Mouse (Mus musculus): Measurements from ENCODE around the gene Negr1.

Gene Negr1

DNA sequence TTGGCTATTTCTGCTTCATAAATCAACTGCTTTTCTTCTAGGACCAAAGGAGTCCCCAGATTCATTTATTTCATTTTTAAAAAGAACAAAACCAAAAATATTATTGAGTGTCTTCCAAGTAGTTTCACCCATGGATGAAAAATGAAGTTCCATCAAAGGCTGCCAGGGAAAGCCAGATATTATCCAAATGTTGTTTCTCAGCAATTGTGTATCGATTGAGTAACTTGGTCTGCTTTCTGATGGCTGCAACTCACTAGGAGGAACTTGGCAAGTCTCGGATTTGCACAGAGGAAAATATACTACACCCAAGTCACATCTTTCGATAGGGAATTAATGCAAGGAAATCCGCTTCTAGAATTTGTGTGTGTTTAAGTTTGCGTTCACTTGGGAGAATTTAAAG is 363.5 kb downstream of the Negr1 start:
- no peak for DNase-seq

DNA sequence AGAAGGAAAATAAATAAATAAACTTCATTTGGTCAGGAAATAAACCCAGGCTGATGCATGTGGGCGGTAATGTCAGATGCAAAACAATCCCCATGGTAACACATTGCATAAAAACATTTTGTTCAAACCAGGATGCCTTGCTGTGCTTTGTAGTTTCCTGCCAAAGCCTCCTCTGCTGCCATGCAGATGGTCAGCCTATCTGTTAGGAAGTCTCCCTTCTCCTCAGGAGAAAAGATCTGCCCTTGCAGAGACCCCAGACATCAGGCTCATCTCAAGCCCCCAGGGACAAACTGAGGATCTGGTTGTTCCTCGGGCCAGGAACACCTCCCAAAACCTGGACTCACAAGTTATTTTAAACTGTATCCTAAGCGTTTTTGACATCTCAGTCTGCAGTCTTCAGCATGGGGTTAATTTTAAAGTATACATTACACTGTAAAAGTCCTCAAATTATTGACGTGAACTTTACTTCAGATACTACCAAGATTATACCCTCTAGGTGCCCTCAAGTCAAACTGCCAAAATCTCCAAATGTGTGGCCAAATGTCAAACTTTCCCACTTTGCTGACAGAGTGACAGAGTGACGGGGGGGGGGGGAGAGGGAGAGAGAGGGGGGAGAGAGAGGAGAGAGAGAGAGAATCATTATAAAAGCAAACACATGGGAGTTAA is 366.9 kb downstream of the Negr1 start:
- DNase-seq: no peak

DNA sequence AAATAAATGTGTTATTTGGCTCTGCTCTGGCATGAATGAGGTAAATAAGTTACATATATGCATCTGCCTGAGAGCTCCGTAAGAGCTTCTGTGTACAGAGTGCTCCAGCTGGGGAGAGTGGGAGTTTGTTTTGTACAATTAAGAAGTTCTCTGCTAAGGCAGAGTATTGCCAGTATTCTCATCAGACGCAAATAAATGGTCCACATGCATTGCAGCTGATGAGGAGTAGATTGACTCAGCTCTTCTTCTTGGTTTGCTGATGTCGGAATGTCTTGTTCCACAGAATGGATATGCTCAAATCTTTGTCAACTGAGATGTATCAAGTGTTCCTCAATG is 367.4 kb downstream of the Negr1 start:
- no peak for DNase-seq

DNA sequence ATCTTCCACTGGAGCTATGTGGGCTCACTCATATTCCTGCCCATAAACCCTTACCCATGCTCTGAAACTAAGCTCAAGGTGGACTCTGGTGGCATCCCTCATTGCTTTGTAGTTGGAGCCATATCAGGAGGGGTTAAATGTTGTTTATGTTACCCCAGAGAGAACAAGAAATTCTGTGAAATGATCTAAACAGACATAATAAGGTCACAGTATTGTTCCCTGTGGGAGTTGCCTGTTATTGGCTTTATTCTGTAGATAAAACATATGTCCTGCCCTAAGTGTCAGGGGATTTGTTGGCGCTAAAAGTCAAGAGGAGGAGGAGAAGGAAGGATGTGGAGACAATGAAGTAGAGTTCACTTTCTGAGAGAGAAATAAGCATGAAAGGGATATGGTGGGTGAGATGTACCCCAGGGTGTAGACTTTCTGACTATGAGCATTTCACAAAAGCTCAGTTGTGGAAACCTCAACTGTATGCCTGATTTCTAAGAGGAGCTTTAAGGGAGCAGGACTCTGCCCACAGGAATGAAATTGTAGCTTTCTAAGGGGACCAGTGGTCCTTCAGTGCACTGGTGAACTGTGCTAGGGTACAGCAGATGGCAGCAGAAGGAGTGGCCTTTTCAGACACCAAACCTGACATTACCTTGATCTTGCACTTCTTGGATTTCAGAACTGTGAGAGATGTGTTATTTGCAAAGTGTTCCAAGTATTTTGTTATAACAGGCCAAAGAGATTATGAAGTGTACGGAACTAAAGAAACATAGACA is 368.3 kb downstream of the Negr1 start:
- DNase-seq: no peak

DNA sequence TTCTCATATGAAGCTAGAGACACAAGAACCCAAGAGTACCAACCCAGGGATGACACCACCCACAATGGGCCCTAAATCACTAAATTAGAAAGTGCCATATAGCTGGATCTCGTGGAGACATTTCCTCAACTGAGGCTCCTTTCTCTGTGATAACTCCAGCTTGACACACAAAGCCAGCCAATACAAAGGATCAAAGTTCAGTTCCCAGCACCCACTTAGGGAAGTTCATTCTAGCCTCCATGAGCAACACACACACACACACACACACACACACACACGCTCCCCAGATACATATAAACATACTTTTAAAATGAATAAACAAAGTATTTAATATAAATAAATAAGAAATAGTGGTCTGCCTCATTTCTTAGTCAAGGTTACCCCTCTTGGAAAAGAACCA is 369.4 kb downstream of the Negr1 start:
- no peak for DNase-seq

DNA sequence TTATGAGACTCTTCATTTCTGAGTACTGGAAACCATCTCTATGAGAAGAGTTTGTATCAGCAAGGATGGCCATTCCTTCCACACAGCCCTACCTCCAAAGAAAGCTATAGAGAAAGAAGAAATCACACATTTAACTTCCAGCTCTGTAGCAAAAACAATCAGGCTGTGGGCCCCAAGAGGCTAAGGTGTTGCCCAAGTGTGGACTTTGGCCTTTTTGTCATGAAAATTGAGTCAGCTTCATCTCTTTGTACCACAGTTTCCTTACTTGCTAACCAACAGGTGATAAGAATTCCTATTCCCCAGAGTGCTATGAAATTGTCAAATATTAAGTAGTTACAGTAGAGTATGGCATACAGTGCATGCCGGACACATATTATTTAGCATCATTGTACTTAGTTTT is 369.9 kb downstream of the Negr1 start:
- no peak for DNase-seq

DNA sequence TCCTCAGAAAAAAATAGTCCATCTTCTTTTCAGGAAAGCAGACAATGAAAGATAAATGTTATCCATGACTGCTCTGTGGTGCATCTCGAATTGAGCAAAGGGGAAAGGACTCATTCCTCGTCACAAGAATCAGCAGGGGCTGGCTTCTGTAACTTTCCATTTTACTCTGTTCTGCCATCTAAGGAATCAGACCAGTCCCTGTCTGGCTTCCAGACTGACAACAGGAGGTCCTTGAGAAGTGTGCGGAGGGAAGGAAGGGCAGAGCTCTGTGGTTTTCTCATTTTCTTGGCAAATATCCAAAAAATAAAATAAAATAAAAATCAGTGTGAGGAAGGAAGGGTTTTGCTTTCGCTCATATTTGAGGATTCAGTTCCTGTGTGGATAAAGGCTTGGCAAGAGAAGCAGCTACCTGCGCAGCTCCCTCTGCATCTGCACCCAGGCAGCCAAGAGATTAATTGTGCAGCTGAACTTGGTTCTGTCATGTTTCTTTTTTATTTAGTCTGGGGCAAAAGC is 373.2 kb downstream of the Negr1 start:
- DNase-seq: no peak

DNA sequence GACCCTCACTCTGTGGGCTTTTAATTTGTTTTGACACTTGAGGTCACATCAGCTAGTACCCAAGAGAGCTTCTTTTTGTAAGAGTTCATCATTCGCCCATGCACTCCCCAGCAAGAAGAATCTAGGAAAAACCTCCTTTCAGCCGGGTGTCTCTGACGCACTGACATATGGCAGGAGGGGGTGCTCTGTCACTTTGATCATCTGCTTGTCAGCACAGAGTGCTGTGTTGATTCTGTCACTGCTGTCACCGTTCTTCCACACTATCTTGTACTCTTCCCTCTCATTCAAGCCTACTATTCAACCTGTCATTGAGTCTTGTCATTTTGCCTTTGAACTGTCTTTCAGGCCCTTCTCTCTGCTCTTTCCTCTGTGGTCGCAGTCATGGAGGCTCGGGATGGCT is 385.8 kb downstream of the Negr1 start:
- no peak for DNase-seq

DNA sequence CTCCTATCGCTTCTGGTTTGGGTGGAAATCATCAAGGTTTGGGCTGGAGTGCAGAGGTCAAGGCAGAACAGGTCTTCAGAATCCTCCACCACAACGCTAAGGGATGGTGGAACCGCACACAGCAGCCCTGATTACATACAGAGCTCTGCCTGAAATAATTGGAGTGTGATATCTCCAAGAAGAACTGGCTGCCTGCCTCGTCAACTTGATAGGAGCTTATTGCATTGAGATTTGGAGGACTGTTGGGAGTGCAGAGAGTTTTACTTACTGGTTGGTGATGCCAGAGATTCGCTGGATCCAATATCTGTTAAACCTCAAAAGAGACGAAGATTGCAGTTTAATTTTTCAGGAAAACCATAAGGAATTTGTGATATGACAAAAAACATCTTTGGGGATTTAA is 391.4 kb downstream of the Negr1 start:
- no peak for DNase-seq

DNA sequence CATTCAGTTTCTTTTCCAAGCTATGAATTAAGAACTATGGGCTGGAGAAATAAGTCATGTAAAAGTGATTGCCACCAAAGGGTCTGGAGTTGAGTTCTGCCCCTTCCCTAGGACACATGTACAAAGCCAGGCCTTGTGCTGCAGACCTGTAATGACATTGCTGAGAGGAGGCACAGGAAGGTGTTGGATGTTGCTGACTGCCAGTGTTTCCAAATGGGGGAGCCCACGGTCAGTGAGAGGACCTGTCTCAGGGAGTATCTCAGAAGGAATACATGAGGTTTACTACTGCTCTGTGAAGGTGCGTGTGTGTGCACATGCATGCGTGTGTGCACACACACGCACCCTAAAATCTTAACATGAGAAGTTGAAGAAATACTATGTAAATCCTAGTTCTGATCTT is 393.5 kb downstream of the Negr1 start:
- no peak for DNase-seq

DNA sequence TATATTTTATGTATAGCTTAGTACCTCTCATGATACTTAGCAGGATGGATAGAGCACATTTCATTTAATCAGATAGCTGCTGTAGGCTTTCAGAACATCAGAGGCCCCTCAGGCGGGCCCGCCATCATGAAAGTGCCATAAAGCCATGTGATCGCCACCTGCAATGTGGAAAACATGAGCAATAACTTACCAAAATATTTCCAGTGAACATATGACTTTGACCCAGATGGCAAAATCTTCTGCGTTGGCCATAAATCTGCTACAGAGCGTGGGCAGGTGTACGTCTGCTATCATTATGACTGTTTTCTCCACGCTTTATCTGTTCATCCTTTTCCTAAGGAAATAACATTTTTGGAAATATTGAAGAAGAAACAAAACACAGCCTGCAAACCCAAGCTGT is 397.0 kb downstream of the Negr1 start:
- DNase-seq: peak; percentile 40

DNA sequence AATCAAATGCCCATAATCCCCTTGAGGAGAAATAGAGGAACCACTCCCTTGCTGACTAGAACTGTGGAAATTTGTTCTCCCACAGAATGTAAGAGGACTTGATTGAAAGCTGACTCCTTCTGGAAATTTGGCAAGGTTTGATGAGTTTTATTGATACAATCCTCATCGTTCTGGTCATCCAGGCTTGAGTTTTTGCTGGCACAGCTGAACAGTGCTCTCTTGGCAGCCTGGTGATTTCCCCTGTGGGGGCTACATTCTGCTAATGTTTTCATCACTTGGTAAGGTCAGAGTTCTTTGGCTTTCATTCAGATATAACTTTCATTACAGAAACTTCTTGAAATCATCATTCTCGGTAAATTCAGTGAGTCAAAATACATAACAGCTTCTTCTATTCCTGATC is 407.2 kb downstream of the Negr1 start:
- no peak for DNase-seq

DNA sequence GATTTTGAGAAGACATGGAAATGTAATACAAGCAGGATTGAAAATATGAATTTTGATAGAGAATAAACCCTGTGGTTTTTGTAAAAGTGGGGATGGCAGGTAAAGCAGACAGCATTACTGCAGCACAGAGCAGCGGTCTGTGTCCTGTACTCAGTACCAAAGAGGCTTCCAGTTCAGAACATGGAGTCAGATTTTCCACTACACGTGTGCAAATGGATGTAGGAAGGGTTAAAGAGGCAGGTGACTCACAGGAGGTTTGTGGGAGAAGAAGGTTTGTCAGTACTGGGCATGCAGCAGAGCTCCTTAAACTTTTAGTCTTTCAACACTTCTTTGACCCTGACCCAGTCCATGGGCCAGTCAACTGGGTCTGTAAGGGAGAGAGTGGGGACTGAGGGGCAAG is 409.5 kb downstream of the Negr1 start:
- no peak for DNase-seq

DNA sequence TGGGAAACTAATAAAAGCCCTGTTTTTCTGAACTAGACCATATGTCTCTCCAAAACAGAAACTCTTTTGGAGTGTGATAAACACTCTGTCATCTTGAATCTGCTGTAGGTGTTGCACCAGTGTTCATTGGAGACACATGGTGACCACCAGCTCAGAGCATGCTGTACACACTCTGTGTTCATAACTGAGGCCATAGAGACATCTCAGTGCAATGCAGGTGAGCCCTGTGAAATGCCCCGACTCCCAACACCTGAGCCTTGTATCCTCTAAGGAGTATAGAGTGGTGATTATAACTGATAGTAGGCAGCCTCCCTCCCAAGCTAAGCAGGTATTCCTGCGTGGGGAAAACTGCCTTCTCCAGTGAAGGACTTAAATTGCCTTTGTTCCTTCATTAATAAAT is 415.2 kb downstream of the Negr1 start:
- DNase-seq: no peak

DNA sequence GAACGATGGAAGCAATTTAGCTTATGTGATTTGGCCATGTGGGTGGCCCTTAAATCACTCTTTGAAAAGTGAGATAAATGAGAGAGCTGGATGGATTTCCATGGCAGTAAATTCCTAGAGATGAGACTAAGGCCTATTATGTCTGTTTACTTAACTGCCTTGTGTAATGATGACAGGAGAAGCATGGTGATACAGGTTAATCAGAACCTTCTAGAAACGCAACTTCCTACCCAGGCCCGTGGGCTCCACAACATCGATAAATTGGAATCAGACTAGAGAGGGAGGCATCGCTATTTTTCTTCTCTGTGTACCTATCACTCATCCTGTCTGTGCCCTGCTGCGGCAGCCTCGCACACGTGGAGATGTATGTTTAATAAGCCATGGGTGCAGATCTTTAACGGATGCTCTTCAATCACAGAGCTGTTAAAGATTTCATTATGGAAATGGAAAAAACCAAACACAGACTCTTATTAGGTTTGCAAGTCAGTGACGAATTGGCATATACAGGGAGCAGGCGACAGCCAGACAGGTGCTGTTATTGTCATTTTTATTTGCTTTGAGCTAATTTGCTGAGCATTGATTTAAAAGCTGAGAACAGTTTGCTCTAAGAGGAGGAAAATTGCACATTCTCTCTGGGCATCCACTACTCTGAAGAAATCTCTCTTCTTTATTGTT is 418.6 kb downstream of the Negr1 start:
- no peak for DNase-seq

DNA sequence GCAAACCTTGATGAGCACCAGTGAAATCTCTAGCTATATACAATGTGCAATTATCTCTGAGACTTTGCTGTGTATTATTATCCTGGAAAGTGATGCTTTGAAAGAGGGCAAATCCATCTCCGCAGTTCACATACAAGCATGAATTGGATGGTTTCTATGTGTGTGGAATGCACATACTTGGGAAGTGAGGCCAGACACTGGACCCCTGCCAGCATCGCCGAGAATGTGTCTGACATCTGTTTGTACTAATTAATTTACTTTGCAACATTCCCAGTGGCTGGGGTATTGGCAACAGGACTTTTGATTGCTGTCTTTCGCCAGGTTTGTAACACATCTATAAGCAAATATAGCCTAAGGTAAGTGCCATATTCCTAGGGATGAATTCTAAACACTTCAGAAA is 420.5 kb downstream of the Negr1 start:
- no peak for DNase-seq

DNA sequence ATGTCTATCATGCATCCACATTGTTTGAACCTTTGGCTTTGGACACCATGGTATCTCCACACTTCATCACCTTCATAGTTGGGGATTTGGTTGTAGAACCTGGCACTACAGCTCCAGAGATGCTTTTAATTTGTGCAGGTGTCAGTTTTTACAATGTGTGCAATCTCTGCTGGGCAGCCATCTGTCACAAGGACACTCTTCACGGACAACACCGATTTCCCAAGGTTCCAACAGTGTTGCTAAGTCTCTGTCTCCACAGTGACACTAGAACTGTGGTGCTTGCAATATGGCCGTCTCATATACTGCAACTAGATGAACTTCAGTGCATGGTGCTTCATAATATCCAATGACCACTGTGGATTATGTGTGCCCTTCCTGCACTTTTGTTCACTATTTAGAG is 425.5 kb downstream of the Negr1 start:
- no peak for DNase-seq

DNA sequence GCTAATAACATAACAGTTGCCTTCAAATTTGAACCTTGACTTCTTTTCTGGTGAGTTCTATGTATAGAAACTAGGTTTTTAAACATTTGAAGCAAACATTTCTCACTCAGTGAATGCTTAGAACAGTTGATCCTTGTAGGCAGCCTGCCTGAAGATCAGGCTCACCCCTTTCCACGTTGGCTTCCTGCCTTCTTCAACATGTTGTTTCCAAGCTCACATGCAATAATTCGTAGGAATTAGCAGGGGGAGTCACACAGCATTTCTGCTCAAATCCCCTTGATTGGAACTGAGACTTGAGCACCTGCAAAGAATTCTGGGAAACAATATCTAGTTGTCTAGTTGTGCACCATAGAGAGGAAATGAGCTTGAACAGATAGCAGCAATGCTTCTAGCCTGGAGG is 430.6 kb downstream of the Negr1 start:
- no peak for DNase-seq

DNA sequence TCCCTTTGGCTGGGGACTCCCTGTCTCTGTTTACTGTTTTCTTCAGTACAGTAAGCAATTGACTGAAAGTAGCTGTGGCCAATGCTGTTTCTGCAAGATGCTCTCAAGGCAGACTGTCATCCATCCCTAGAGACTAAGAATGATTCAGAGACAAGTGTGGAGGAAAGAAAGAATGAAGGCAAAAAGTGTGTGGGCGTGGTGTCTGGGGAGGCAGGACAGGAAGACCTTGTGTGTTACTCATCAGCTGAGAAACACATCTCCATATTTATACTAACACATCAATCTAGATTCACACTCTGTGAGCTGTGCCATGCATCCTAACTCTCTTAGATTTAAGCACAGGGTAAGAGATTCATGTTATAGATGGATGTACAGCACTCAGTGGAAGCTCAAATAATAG is 431.2 kb downstream of the Negr1 start:
- peak; percentile 11 for DNase-seq

DNA sequence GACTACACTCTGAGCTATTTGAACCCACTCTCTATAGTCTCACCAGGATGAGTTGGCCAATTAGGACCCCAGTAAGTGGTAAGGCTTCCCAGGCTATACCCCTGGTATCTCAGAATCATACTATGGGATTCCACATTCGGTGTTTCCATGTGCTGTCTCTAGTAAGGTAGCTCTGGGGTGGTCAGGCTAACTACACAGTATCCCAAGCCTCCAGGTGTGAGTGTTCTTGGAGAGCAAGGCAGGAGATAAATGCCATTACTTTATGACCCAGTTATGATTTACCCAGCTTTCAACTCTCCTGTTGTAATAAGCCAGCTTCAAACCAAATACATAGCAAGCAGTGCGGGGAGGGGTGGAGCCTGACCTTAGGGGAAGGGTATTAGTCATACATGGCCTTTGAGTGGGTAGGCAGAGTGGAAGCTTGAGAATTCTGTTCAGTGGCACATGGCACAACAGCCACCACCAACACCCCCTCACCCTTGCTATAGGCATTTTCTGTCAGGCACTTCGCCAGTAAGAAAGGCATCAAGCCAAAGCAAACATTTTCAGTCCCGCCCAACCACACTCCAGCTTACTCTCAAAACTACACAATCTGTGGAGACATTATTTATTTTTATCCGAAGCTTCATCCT is 437.7 kb downstream of the Negr1 start:
- peak; percentile 60 for DNase-seq

DNA sequence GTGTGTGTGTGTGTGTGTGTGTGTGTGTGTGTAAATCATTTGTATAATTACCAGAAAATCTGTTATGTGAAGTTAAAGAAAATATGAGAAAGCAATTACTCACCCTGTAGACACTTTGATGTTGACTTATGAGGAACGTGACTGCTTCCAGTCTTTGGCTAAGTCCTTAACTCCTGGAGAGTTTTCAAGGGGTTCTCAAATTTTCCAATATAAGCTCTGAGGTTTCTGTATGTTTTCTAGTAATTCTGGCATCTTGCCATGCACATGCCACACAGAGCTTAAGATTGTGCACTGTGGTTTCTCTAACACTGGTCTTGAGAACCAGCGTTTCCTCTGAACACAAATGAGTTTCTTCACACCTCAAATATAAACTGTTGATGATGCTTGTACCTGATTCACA is 460.0 kb downstream of the Negr1 start:
- DNase-seq: no peak

DNA sequence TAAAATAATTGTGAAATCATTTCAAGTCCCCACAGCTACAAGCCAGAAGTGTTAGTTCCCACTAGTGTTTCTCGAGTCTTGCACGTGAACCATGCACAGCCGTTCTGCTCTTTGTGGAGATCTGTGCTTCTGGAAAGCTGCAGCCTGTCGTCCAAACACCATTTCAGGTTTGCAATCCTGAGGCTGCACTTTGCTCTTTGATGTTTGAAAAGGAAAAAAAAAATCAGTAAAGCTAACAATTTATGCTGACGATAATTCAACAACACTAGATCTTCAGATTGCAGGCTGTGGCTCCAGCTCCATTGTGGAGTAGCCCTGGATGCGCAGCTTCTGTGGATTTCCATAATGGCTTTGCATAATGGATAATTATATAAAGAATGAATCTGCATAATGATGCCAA is 463.0 kb downstream of the Negr1 start:
- no peak for DNase-seq

DNA sequence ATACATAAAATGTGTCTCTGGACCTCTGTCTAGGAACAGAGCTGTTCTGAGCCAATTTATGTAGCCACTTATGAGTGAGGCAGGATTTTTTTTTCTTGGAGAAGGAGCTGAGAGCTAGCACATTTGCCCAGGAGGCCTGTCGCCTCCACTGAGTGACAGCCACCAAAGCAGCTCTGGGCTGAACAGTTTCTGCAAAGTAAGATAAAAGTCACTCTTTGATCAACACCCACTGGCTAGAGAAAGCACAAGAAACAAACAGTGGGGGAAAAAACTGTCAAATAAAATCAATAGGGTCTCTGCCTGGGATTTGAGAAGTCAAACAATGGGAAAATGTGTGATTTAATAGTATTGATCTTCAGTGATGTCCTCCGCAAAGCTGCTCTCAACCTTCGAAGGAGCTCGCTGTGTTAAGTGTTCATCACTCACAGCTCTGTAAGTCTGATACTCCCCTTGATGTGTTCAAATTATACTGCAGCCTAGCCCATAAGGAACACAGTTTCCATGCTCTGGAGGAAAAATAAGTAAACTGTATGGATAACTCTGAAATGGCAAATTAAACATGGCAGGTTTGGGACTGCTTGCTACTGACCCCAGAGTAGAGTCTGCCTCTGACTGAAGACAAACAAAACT is 470.0 kb downstream of the Negr1 start:
- no peak for DNase-seq
